Mouse (Mus musculus): ENCODE data around the gene Pitpnm1. TPM values are rescaled to one million over a fixed set of nuclear protein-coding genes. Genes with fewer than 3 reads are reported as not detected.

Gene Pitpnm1
- total RNA-seq, 2 experiments from 2014 or later = 3.7 to 4.2 TPM

Other genes starting within 250 kb of the Pitpnm1 start
- gene Chka, start 248.2 kb upstream of the Pitpnm1 start, total RNA-seq (2021) = 1 to 10 TPM; 3.5 to 4.5 TPM
- 1 to 10 TPM; 7.3 to 8.5 TPM for gene Tcirg1, start 192.9 kb upstream of the Pitpnm1 start, total RNA-seq (2021)
- gene Ndufs8, start 187.2 kb upstream of the Pitpnm1 start, total RNA-seq (2021) = 100 to 1,000 TPM; 206 to 256 TPM
- gene Aldh3b1, start 170.2 kb upstream of the Pitpnm1 start, total RNA-seq (2021) = 1 to 10 TPM; 2.1 to 2.5 TPM
- gene Unc93b1, start 164.8 kb upstream of the Pitpnm1 start, total RNA-seq (2021) = 10 to 100 TPM; 13.7 to 13.8 TPM
- not detected for gene Aldh3b3, start 141.4 kb upstream of the Pitpnm1 start, total RNA-seq (2021)
- under 1 TPM; 0.38 to 0.80 TPM for gene Aldh3b2, start 127.7 kb upstream of the Pitpnm1 start, total RNA-seq (2021)
- 1 to 10 TPM; 3.6 to 4.2 TPM for gene Acy3, start 113.4 kb upstream of the Pitpnm1 start, total RNA-seq (2021)
- gene Tbx10, start 107.2 kb upstream of the Pitpnm1 start, total RNA-seq (2021) = not detected
- gene Nudt8, start 99.4 kb upstream of the Pitpnm1 start, total RNA-seq (2021) = 10 to 100 TPM; 19.2 to 19.6 TPM
- gene Gm49405, start 99.4 kb upstream of the Pitpnm1 start, total RNA-seq (2021) = under 1 TPM; 0.18 to 0.31 TPM
- gene Doc2g, start 96.7 kb upstream of the Pitpnm1 start, total RNA-seq (2021) = under 1 TPM; 0.57 to 0.84 TPM
- 100 to 1,000 TPM; 365 to 434 TPM for gene Ndufv1, start 87.2 kb upstream of the Pitpnm1 start, total RNA-seq (2021)
- gene Gstp1, start 62.0 kb upstream of the Pitpnm1 start, total RNA-seq (2021) = 100 to 1,000 TPM; 228 to 235 TPM
- 10 to 100 TPM; 72.8 to 85.9 TPM for gene Gstp2, start 54.0 kb upstream of the Pitpnm1 start, total RNA-seq (2021)
- gene Gstp3, start 40.4 kb upstream of the Pitpnm1 start, total RNA-seq (2021) = not detected
- not detected for gene Cabp2, start 18.4 kb upstream of the Pitpnm1 start, total RNA-seq (2021)
- 10 to 100 TPM; 17.3 to 17.5 TPM for gene Cdk2ap2, start 2.8 kb upstream of the Pitpnm1 start, total RNA-seq (2021)
- gene Aip, start 25.9 kb downstream of the Pitpnm1 start, total RNA-seq (2021) = 10 to 100 TPM; 51.4 to 57.9 TPM
- gene Gpr152, start 39.8 kb downstream of the Pitpnm1 start, total RNA-seq (2021) = not detected
- gene Cabp4, start 44.0 kb downstream of the Pitpnm1 start, total RNA-seq (2021) = under 1 TPM in 1 of 2 experiments, not detected in 1; 0.14 TPM
- 10 to 100 TPM; 31.7 to 31.8 TPM for gene Coro1b, start 48.6 kb downstream of the Pitpnm1 start, total RNA-seq (2021)
- gene Ptprcap, start 53.6 kb downstream of the Pitpnm1 start, total RNA-seq (2021) = under 1 TPM; 0.29 to 0.78 TPM
- gene Rps6kb2, start 63.4 kb downstream of the Pitpnm1 start, total RNA-seq (2021) = 10 to 100 TPM; 28.5 to 31.3 TPM
- 10 to 100 TPM; 23.4 to 27.5 TPM for gene Carns1, start 75.5 kb downstream of the Pitpnm1 start, total RNA-seq (2021)
- gene Tbc1d10c, start 91.3 kb downstream of the Pitpnm1 start, total RNA-seq (2021) = 1 to 10 TPM; 2.7 TPM
- 100 to 1,000 TPM; 266 to 269 TPM for gene Ppp1ca, start 92.1 kb downstream of the Pitpnm1 start, total RNA-seq (2021)
- 1 to 10 TPM; 3.1 to 3.4 TPM for gene Rad9a, start 101.7 kb downstream of the Pitpnm1 start, total RNA-seq (2021)
- gene Clcf1, start 114.2 kb downstream of the Pitpnm1 start, total RNA-seq (2021) = 1 to 10 TPM in 1 of 2 experiments, under 1 TPM in 1; 0.58 to 1.2 TPM
- gene AC109138.7, start 114.4 kb downstream of the Pitpnm1 start, total RNA-seq (2021) = not detected
- 10 to 100 TPM; 21.4 to 22.7 TPM for gene Pold4, start 131.9 kb downstream of the Pitpnm1 start, total RNA-seq (2021)
- gene Ssh3, start 169.2 kb downstream of the Pitpnm1 start, total RNA-seq (2021) = 1 to 10 TPM; 2.6 to 4.4 TPM
- gene Ankrd13d, start 183.1 kb downstream of the Pitpnm1 start, total RNA-seq (2021) = under 1 TPM; 0.62 to 0.90 TPM
- 10 to 100 TPM; 31.8 to 36.4 TPM for gene Grk2, start 206.2 kb downstream of the Pitpnm1 start, total RNA-seq (2021)